Mouse (Mus musculus) midbrain, embryonic 15.5 days (tissue): ENCODE data around the gene Abca3. TPM values are rescaled to one million over a fixed set of nuclear protein-coding genes. Genes with fewer than 3 reads are reported as not detected.
"Not testable (repeated sequence)": the region's sequence is repeated elsewhere in the genome, so short reads cannot be mapped to it uniquely, and the experiment has no call there.

Experiments used
- ATAC-seq: fragments of 200-750 bp; cut with Nextera tagmentation; replicated peaks from 2 replicates; pipeline ENCODE4 v1.8.0; 2017; ENCODE audit warnings: moderate TSS enrichment
- H3K27ac ChIP-seq: fragments of 300-500 bp; sonication (generic); 2 replicates; pipeline ENCODE4 v1.5.1; 2015; ENCODE audit warnings: mild to moderate bottlenecking, inconsistent platforms
- H3K27me3 ChIP-seq: fragments of 300-500 bp; sonication (generic); replicated peaks from 2 replicates; pipeline ENCODE4 v1.6.1; 2015; ENCODE audit warnings: inconsistent platforms
- H3K36me3 ChIP-seq: fragments of 300-500 bp; sonication (generic); replicated peaks from 2 replicates; pipeline ENCODE4 v1.6.1; 2015; ENCODE audit warnings: inconsistent platforms
- H3K4me1 ChIP-seq: fragments of 300-500 bp; sonication (generic); 2 replicates; pipeline ENCODE4 v1.6.1; 2015; ENCODE audit warnings: inconsistent platforms
- H3K4me2 ChIP-seq: fragments of 300-500 bp; sonication (generic); 2 replicates; pipeline ENCODE4 v1.6.1; 2015; ENCODE audit warnings: inconsistent platforms, mild to moderate bottlenecking, moderate library complexity
- H3K4me3 ChIP-seq: fragments of 300-500 bp; sonication (generic); 2 replicates; pipeline ENCODE4 v1.5.1; 2015; ENCODE audit warnings: mild to moderate bottlenecking, inconsistent platforms
- H3K9ac ChIP-seq: fragments of 300-500 bp; sonication (generic); 2 replicates; pipeline ENCODE4 v1.6.1; 2015; ENCODE audit warnings: mild to moderate bottlenecking, inconsistent platforms
- H3K9me3 ChIP-seq: fragments of 300-500 bp; sonication (generic); 2 replicates; pipeline ENCODE4 v1.6.1; 2016; ENCODE audit warnings: inconsistent platforms
- WGBS: fragments of 180-500 bp; shearing (Covaris S2); methylation state at CpG from one replicate; pipeline ENCODE4 v1.1.7; 2015; ENCODE audit warnings: mixed read lengths; 5-methylcytosine and 5-hydroxymethylcytosine counted together
- microRNA-seq: library from miRNA; unstranded; fragments of <30 nt; microRNA quantifications from one replicate; pipeline ENCODE4, GENCODE M21; 2016
- polyA plus RNA-seq: library from polyadenylated mRNA; unstranded; fragments of >200 nt; fragmentation: Nextera tagmentation; extraction: Ambion mirVana; gene quantifications from 2 replicates; pipeline ENCODE4 v1.2.1, GENCODE M21; 2015

Gene Abca3
- polyA plus RNA-seq, 1 experiment from 2014 or later = 34.6 TPM

GRCm38 (mm10) chr17:24451220-24451619 is 99.5 kb downstream of the Abca3 start:
- Histone ChIP-seq H3K27ac (no peak overlapping the region), H3K36me3 (peaks cover 21% of the 10 kb centered on the region), H3K27me3 (no peaks in the 10 kb centered on the region), H3K9ac (no peak overlapping the region), H3K4me1 (peaks cover 15% of the 10 kb centered on the region), H3K4me3 (no peak overlapping the region), H3K4me2 (no peak overlapping the region), H3K9me3 (no peaks in the 10 kb centered on the region)
- no peak for ATAC-seq
- whole genome bisulfite sequencing = 97% methylated on average over 6 of the region's 6 CpGs

- no peak overlapping the region for H3K27ac ChIP-seq
- no peaks in the 10 kb centered on the region for H3K27me3 ChIP-seq
- no peaks in the 10 kb centered on the region for H3K9me3 ChIP-seq
- peak overlapping the region; percentile 82; the same call in 1 of the 2 replicates for H3K4me2 ChIP-seq
- WGBS = 92% methylated on average over 2 of the region's 2 CpGs
- no peak overlapping the region for H3K9ac ChIP-seq
- ATAC-seq = no peak
- H3K4me3 ChIP-seq = no peak overlapping the region
- H3K4me1 ChIP-seq = peaks cover 15% of the 10 kb centered on the region
- H3K36me3 ChIP-seq = peaks cover 9% of the 10 kb centered on the region
These were observed 101.6 kb downstream of the Abca3 start for GRCm38 (mm10) chr17:24453372-24453771.

GRCm38 (mm10) chr17:24454218-24454755 is 102.5 kb downstream of the Abca3 start:
- peak overlapping the region; percentile 82 for H3K9ac ChIP-seq
- WGBS = 10% methylated on average over 14 of the region's 14 CpGs
- peaks cover 15% of the 10 kb centered on the region for H3K4me1 ChIP-seq
- no peak for ATAC-seq
- H3K36me3 ChIP-seq = peaks cover 5% of the 10 kb centered on the region
- H3K27ac ChIP-seq = peak overlapping the region; percentile 92
- peak overlapping the region; percentile 82 for H3K4me2 ChIP-seq
- H3K4me3 ChIP-seq = peak overlapping the region; percentile 88
- H3K9me3 ChIP-seq = no peaks in the 10 kb centered on the region
- no peaks in the 10 kb centered on the region for H3K27me3 ChIP-seq

GRCm38 (mm10) chr17:24454756-24455522 is 103.2 kb downstream of the Abca3 start:
- H3K27ac ChIP-seq = peak overlapping the region; percentile 92
- H3K4me2 ChIP-seq = peak overlapping the region; percentile 82
- no peaks in the 10 kb centered on the region for H3K9me3 ChIP-seq
- H3K9ac ChIP-seq = peak overlapping the region; percentile 82
- H3K36me3 ChIP-seq = peaks cover 2% of the 10 kb centered on the region
- peaks cover 15% of the 10 kb centered on the region for H3K4me1 ChIP-seq
- H3K4me3 ChIP-seq = peak overlapping the region; percentile 88
- H3K27me3 ChIP-seq = no peaks in the 10 kb centered on the region
- peak; percentile 95 for ATAC-seq
- WGBS = under 1% methylated on average over 67 of the region's 67 CpGs

- peak overlapping the region; percentile 92; the same call in 1 of the 2 replicates for H3K27ac ChIP-seq
These were observed 103.9 kb downstream of the Abca3 start for GRCm38 (mm10) chr17:24455523-24456206.

More at GRCm38 (mm10) chr17:24455523-24456206, 103.9 kb downstream of the Abca3 start:
- Histone ChIP-seq H3K4me2 (peak overlapping the region; percentile 82), H3K4me3 (peak overlapping the region; percentile 88), H3K4me1 (peaks cover 15% of the 10 kb centered on the region)
- ATAC-seq = peak; percentile 4; the same call in 1 of the 2 replicates
- WGBS = 49% methylated on average over 10 of the region's 10 CpGs
- H3K9me3 ChIP-seq, H3K27me3 ChIP-seq, H3K9ac ChIP-seq, H3K36me3 ChIP-seq: not testable (repeated sequence)

Small RNAs within 50 kb of the gene (microRNA-seq; reads per million reads assigned to microRNA genes)
- not detected for gene Gm24427

Other genes starting within 250 kb of the Abca3 start
- 69.8 and 75.5 TPM in 2 replicates for gene Pdpk1, start 201.0 kb upstream of the Abca3 start, polyA plus RNA-seq
- 32.1 and 39.6 TPM in 2 replicates for gene Amdhd2, start 188.2 kb upstream of the Abca3 start, polyA plus RNA-seq
- gene Atp6v0c, start 182.2 kb upstream of the Abca3 start, polyA plus RNA-seq = 1,357 and 1,392 TPM in 2 replicates
- 28.7 and 30.7 TPM in 2 replicates for gene Tbc1d24, start 146.4 kb upstream of the Abca3 start, polyA plus RNA-seq
- gene Ntn3, start 142.4 kb upstream of the Abca3 start, polyA plus RNA-seq = 5.1 and 5.4 TPM in 2 replicates
- 12.1 and 12.5 TPM in 2 replicates for gene Tedc2, start 131.1 kb upstream of the Abca3 start, polyA plus RNA-seq
- gene Ccnf, start 100.5 kb upstream of the Abca3 start, polyA plus RNA-seq = 13.9 and 15.1 TPM in 2 replicates
- 0.41 and 0.65 TPM in 2 replicates for gene Abca17, start 882 bp upstream of the Abca3 start, polyA plus RNA-seq
- gene Rnps1, start 62.6 kb downstream of the Abca3 start, polyA plus RNA-seq = 364 and 368 TPM in 2 replicates
- gene Eci1, start 74.7 kb downstream of the Abca3 start, polyA plus RNA-seq = 35.4 and 36.4 TPM in 2 replicates
- gene Dnase1l2, start 91.2 kb downstream of the Abca3 start, polyA plus RNA-seq = 7.3 and 9.6 TPM in 2 replicates
- gene E4f1, start 118.4 kb downstream of the Abca3 start, polyA plus RNA-seq = 53.1 and 55.6 TPM in 2 replicates
- gene Pgp, start 118.4 kb downstream of the Abca3 start, polyA plus RNA-seq = 63.7 and 67.1 TPM in 2 replicates
- 0.23 and 0.28 TPM in 2 replicates for gene Bricd5, start 121.9 kb downstream of the Abca3 start, polyA plus RNA-seq
- gene Mlst8, start 127.1 kb downstream of the Abca3 start, polyA plus RNA-seq = 40.6 and 43.7 TPM in 2 replicates
- gene Caskin1, start 136.7 kb downstream of the Abca3 start, polyA plus RNA-seq = 50.3 and 52.9 TPM in 2 replicates
- gene Traf7, start 176.0 kb downstream of the Abca3 start, polyA plus RNA-seq = 108 and 112 TPM in 2 replicates
- 8.4 and 8.8 TPM in 2 replicates for gene Rab26, start 182.3 kb downstream of the Abca3 start, polyA plus RNA-seq
- 29.0 and 29.8 TPM in 2 replicates for gene Pkd1, start 197.9 kb downstream of the Abca3 start, polyA plus RNA-seq